Mouse (Mus musculus) forebrain, postnatal 0 days (tissue): Measurements from ENCODE around the gene Cela2a. TPM values are rescaled to one million over a fixed set of nuclear protein-coding genes. Genes with fewer than 3 reads are reported as not detected.

ENCODE experiments used
- ATAC-seq: fragments of 200-750 bp; cut with Nextera tagmentation; 2 replicates; pipeline ENCODE4 v1.8.0; 2017; ENCODE audit warnings: mild to moderate bottlenecking, moderate library complexity
- DNase-seq: peaks from one replicate; pipeline ENCODE4 v3.0.0-alpha.2; 2015
- H3K27ac ChIP-seq: fragments of 300-500 bp; sonication (generic); 2 replicates; pipeline ENCODE4 v1.5.1; 2014; ENCODE audit warnings: low read depth, mild to moderate bottlenecking, antibody characterized with exemption, low read length, moderate library complexity, mixed read lengths
- H3K27me3 ChIP-seq: fragments of 300-500 bp; sonication (generic); 2 replicates; pipeline ENCODE4 v1.6.1; 2014; ENCODE audit warnings: mild to moderate bottlenecking, low read length, mixed read lengths; ENCODE audit not compliant: insufficient read depth
- H3K36me3 ChIP-seq: fragments of 300-500 bp; sonication (generic); 2 replicates; pipeline ENCODE4 v1.6.1; 2014; ENCODE audit warnings: mild to moderate bottlenecking, moderate library complexity; ENCODE audit not compliant: insufficient read depth
- H3K4me1 ChIP-seq: fragments of 300-500 bp; sonication (generic); 2 replicates; pipeline ENCODE4 v1.6.1; 2014; ENCODE audit warnings: antibody characterized with exemption; ENCODE audit not compliant: insufficient read depth
- H3K4me2 ChIP-seq: fragments of 300-500 bp; sonication (generic); 2 replicates; pipeline ENCODE4 v1.6.1; 2014; ENCODE audit warnings: low read depth, mild to moderate bottlenecking, moderate library complexity
- H3K4me3 ChIP-seq: fragments of 300-500 bp; sonication (generic); 2 replicates; pipeline ENCODE4 v1.5.1; 2014; ENCODE audit warnings: low read depth, low read length, mixed read lengths
- H3K9ac ChIP-seq: fragments of 300-500 bp; sonication (generic); 2 replicates; pipeline ENCODE4 v1.6.1; 2014; ENCODE audit warnings: mild to moderate bottlenecking
- H3K9me3 ChIP-seq: fragments of 300-500 bp; sonication (generic); 2 replicates; pipeline ENCODE4 v1.6.1; 2016; ENCODE audit warnings: low read length
- CTCF ChIP-seq: sonication (generic); IDR thresholded peaks from 2 replicates; pipeline ENCODE4 v1.5.1; 2016; ENCODE audit warnings: antibody characterized with exemption, control low read depth, low read depth
- WGBS: fragments of 180-500 bp; shearing (Covaris S2); extraction: QIAGEN DNeasy Blood & Tissue Kit; methylation state at CpG from one replicate; pipeline ENCODE4 v1.1.7; 2014; 5-methylcytosine and 5-hydroxymethylcytosine counted together
- polyA plus RNA-seq: library from polyadenylated mRNA; unstranded; fragments of >200 nt; fragmentation: Nextera tagmentation; extraction: Ambion mirVana; gene quantifications from 2 replicates; pipeline ENCODE4 v1.2.1, GENCODE M21; 2015
- total RNA-seq: library from RNA; depleted of rRNA; stranded (reverse); fragments of >200 nt; gene quantifications from 2 replicates; pipeline ENCODE4 v1.2.3, GENCODE M21; 2014

The Cela2a gene
- total and polyA plus RNA-seq, 2 experiments from 2014 or later: 0.39 TPM; not detected in 1

- Histone ChIP-seq H3K4me3 (no peak overlapping the region), H3K36me3 (no peaks in the 10 kb centered on the region), H3K9me3 (no peaks in the 10 kb centered on the region), H3K9ac (no peak overlapping the region), H3K4me2 (peak overlapping the region; percentile 91; the same call in 1 of the 2 replicates), H3K4me1 (peaks cover 31% of the 10 kb centered on the region), H3K27me3 (no peaks in the 10 kb centered on the region), H3K27ac (peak overlapping the region; percentile 37; the same call in 1 of the 2 replicates)
- ATAC-seq (no peak), DNase-seq (no peak)
- 88% methylated on average over 3 of the region's 3 CpGs for WGBS
- TF ChIP-seq CTCF: no peak
Observed at GRCm38 (mm10) chr4:141871333-141871725, 45.4 kb upstream of the Cela2a start.

- no peak overlapping the region for H3K4me2 ChIP-seq
- DNase-seq (no peak), ATAC-seq (no peak)
- H3K4me3 ChIP-seq: no peak overlapping the region
- no peak overlapping the region for H3K27ac ChIP-seq
- 55% methylated on average over 11 of the region's 11 CpGs for WGBS
- H3K27me3 ChIP-seq: no peaks in the 10 kb centered on the region
- H3K9me3 ChIP-seq: no peaks in the 10 kb centered on the region
- peaks cover 33% of the 10 kb centered on the region for H3K4me1 ChIP-seq
- TF ChIP-seq CTCF: no peak
- no peaks in the 10 kb centered on the region for H3K36me3 ChIP-seq
- no peak overlapping the region for H3K9ac ChIP-seq
Observed at GRCm38 (mm10) chr4:141870666-141871332, 44.8 kb upstream of the Cela2a start.

- DNase-seq (no peak), ATAC-seq (no peak)
- no peak overlapping the region for H3K27ac ChIP-seq
- no peaks in the 10 kb centered on the region for H3K36me3 ChIP-seq
- no peak for TF ChIP-seq CTCF
- no peaks in the 10 kb centered on the region for H3K9me3 ChIP-seq
- H3K4me3 ChIP-seq: no peak overlapping the region
- WGBS: 84% methylated on average over 5 of the region's 5 CpGs
- H3K4me2 ChIP-seq: no peak overlapping the region
- peaks cover 27% of the 10 kb centered on the region; the same call in 1 of the 2 replicates for H3K4me1 ChIP-seq
- H3K9ac ChIP-seq: no peak overlapping the region
- H3K27me3 ChIP-seq: no peaks in the 10 kb centered on the region
Observed at GRCm38 (mm10) chr4:141869436-141870215, 43.7 kb upstream of the Cela2a start.

GRCm38 (mm10) chr4:141868051-141868450 is 42.1 kb upstream of the Cela2a start:
- Histone ChIP-seq H3K4me1 (peaks cover 24% of the 10 kb centered on the region; the same call in 1 of the 2 replicates), H3K4me3 (no peak overlapping the region), H3K27ac (no peak overlapping the region), H3K9me3 (no peaks in the 10 kb centered on the region), H3K4me2 (no peak overlapping the region), H3K27me3 (no peaks in the 10 kb centered on the region), H3K36me3 (no peaks in the 10 kb centered on the region), H3K9ac (no peak overlapping the region)
- TF ChIP-seq CTCF: no peak
- no peak for ATAC-seq
- no peak for DNase-seq
- 55% methylated on average over 10 of the region's 10 CpGs for WGBS

- no peaks in the 10 kb centered on the region for H3K9me3 ChIP-seq
- H3K4me1 ChIP-seq: peaks cover 24% of the 10 kb centered on the region; the same call in 1 of the 2 replicates
- WGBS: 15% methylated on average over 4 of the region's 4 CpGs
- H3K4me2 ChIP-seq: no peak overlapping the region
- peak overlapping the region; percentile 18; the same call in 1 of the 2 replicates for H3K9ac ChIP-seq
- H3K27ac ChIP-seq: 0 out of 2 replicates have a peak overlapping the region, but pooled peaks have one; percentile 21
- TF ChIP-seq CTCF: no peak
- ATAC-seq (peak; percentile 40; the same call in 1 of the 2 replicates), DNase-seq (peak; percentile 54)
- no peak overlapping the region for H3K4me3 ChIP-seq
- H3K36me3 ChIP-seq: no peaks in the 10 kb centered on the region
- no peaks in the 10 kb centered on the region for H3K27me3 ChIP-seq
Observed at GRCm38 (mm10) chr4:141867498-141867897, 41.5 kb upstream of the Cela2a start.

- H3K27ac ChIP-seq: peak overlapping the region; percentile 29; the same call in 1 of the 2 replicates
- DNase-seq: no peak
- H3K4me1 ChIP-seq: peaks cover 24% of the 10 kb centered on the region; the same call in 1 of the 2 replicates
- no peak for TF ChIP-seq CTCF
- WGBS: 14% methylated on average over 10 of the region's 10 CpGs
- H3K27me3 ChIP-seq: no peaks in the 10 kb centered on the region
- ATAC-seq: peak; percentile 32; the same call in 1 of the 2 replicates
- no peak overlapping the region for H3K4me3 ChIP-seq
- no peak overlapping the region for H3K4me2 ChIP-seq
- no peaks in the 10 kb centered on the region for H3K9me3 ChIP-seq
- H3K9ac ChIP-seq: peak overlapping the region; percentile 18; the same call in 1 of the 2 replicates
- no peaks in the 10 kb centered on the region for H3K36me3 ChIP-seq
Observed at GRCm38 (mm10) chr4:141866933-141867490, 41.1 kb upstream of the Cela2a start.
